18 mouse cellular contexts compared by ENCODE assay signal in the genomic region with DNA sequence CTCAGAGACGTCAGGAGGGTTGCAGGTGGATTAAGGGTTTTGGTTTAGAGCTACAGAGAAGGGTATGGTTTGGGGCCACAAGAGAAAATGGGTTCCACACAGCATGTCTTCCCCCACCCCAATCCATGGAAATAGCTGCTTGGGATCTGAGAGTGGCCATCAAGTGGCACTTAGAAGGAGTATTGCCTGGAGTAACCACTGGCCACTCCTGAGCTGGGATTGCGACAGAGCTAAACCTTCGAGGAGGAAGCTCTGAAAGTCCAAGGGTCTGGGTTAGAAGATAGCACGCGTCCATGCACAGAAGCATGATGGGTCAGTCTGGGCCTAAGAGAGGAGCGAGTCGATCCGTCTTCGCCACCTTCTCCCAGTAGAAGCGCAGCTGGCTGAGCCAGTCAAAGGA.
DNase-seq lines count a peak whose midpoint lies in the region; ATAC-seq and TF ChIP-seq lines count a peak whose summit lies in the region.
"Had no signal": no experiment of that assay in that cellular context is flagged by ENCODE, and none has a peak within 500 bp of the region (broad histone marks: within the 10 kb centered on the region; RNA-seq: fewer than 3 reads in every experiment).

No protein-coding gene starts in this region.

- no peaks in the 10 kb centered on the region for H3K4me1 ChIP-seq in lung, adult 2 months (ENCODE audit: control insufficient read depth, insufficient read depth, low read length)
- H3K4me1 ChIP-seq in hindbrain, embryonic 10.5 days (replicated peaks): peaks cover 18% of the 10 kb centered on the region
- H3K4me1 ChIP-seq: forebrain, embryonic 12.5 days had no signal

- peaks cover 2% of the 10 kb centered on the region; the same call in 1 of the 2 replicates for H3K9me3 ChIP-seq in hindbrain, embryonic 10.5 days
- H3K9me3 ChIP-seq: embryonic facial prominence, embryonic 13.5 days; forebrain, embryonic 12.5 days; heart, embryonic 15.5 days had no signal

- peak; percentile 14; the same call in 1 of the 2 replicates for ATAC-seq in granulocyte monocyte progenitor cell, adult 5-6 weeks (replicated peaks; ENCODE audit: poor library complexity, severe bottlenecking)
- ATAC-seq: forebrain, embryonic 16.5 days had no signal

- no peak for TF ChIP-seq CTCF in lung, adult 2 months (IDR thresholded peaks at IDR 0.05; ENCODE audit: insufficient read depth, low read length)

- H3K27ac ChIP-seq in hindbrain, embryonic 10.5 days: no peak overlapping the region
- H3K27ac ChIP-seq: embryonic facial prominence, embryonic 13.5 days; forebrain, embryonic 12.5 days; heart, adult 2 months; heart, embryonic 15.5 days had no signal

- H3K27me3 ChIP-seq in hindbrain, embryonic 10.5 days (ENCODE audit: insufficient read depth, poor library complexity, severe bottlenecking): no peaks in the 10 kb centered on the region
- H3K27me3 ChIP-seq: embryonic facial prominence, embryonic 13.5 days; heart, embryonic 15.5 days had no signal

- WGBS in lung, adult 2 months: 72% methylated on average over 10 of the region's 10 CpGs
- WGBS in hindbrain, embryonic 10.5 days: 93% methylated on average over 10 of the region's 10 CpGs

- no peak for TF ChIP-seq POLR2A in lung, adult 2 months (IDR thresholded peaks at IDR 0.05; ENCODE audit: borderline replicate concordance, extremely low read depth, low read depth, low read length)

- peak; percentile 50 for DNase-seq in lung, adult 2 months
- DNase-seq in lung, postnatal 14 days: peak; percentile 48
- peak; percentile 56 for DNase-seq in yolk sac, embryonic 10.5 days (ENCODE audit: low spot score)
- DNase-seq in hindbrain, embryonic 10.5 days (ENCODE audit: low spot score): no peak
- DNase-seq in adrenal gland, adult 8-10 months: no peak
- no peak for DNase-seq in heart, postnatal 4 days
- DNase-seq: adrenal gland, postnatal 14 days; cerebellum, adult 11-12 months; cerebellum, adult 9-11 months; cerebellum, postnatal 36 days; gastrocnemius, postnatal 10 days; heart, adult 2 months; heart, postnatal 14 days had no signal

- no peak overlapping the region for H3K4me3 ChIP-seq in lung, adult 2 months (replicated peaks; ENCODE audit: extremely low read depth, low read depth, low read length)
- no peak overlapping the region for H3K4me3 ChIP-seq in hindbrain, embryonic 10.5 days
- H3K4me3 ChIP-seq: embryonic facial prominence, embryonic 13.5 days; forebrain, embryonic 12.5 days; heart, adult 2 months; heart, embryonic 15.5 days had no signal

- H3K36me3 ChIP-seq in hindbrain, embryonic 10.5 days: no peaks in the 10 kb centered on the region
- H3K36me3 ChIP-seq: embryonic facial prominence, embryonic 13.5 days; forebrain, embryonic 12.5 days; heart, embryonic 15.5 days had no signal

Comparison
In these comparisons a context has a peak if more than half of its experiments do, and no peak if none do; other contexts are left out.
1. DNase-seq: peak in lung, adult 2 months (single experiment), lung, postnatal 14 days (single experiment) and yolk sac, embryonic 10.5 days (single experiment); none in hindbrain, embryonic 10.5 days (single experiment), adrenal gland, adult 8-10 months (single experiment) and heart, postnatal 4 days (single experiment).